Mouse (Mus musculus) G1E-ER4 (cell line): ENCODE results near the gene Lrp4. TPM values are rescaled to one million over a fixed set of nuclear protein-coding genes. Genes with fewer than 3 reads are reported as not detected.

ENCODE experiments used
- GATA1 ChIP-seq: IDR thresholded peaks from one replicate; pipeline ENCODE4 v1.8.0; 2012; ENCODE audit warnings: low read length, inconsistent platforms
- polyA plus RNA-seq: library from polyadenylated mRNA; stranded (reverse); fragments of >175 nt; gene quantifications from 2 replicates; pipeline ENCODE4 v1.2.3, GENCODE M21; 2012

Lrp4 gene
- not detected in 2 replicates for polyA plus RNA-seq

- TF ChIP-seq GATA1, result no peak
These were observed at the start of gene Lrp4 for GRCm38 (mm10) chr2:91457259-91457655. TSS of gene Lrp4 (plus strand) at chr2:91457511.

- TF ChIP-seq GATA1, result no peak
These were observed 49.3 kb upstream of the Lrp4 start for GRCm38 (mm10) chr2:91408031-91408430.

- no peak for TF ChIP-seq GATA1
These were observed 45.8 kb upstream of the Lrp4 start for GRCm38 (mm10) chr2:91411473-91411872.

DNA sequence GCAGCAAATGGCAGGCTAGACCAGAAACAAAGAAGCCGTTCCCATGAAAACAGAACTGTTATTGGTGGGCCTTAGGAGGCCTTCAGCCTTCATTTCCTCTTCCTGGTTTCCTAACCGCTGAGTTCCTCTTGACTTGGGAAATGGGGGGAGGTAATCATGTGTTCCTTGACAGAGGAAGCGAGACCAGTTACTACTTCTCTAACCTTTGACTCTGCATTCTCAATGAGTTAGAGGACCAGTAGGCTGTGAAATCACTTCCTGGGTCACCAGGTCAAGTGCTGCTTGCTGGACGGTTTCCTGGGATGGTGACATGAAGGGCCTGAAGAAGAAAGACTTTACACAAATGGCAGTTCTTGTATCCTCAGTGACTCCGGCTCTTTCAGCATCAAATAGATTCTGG, 45.0 kb upstream of the Lrp4 start:
- no peak for TF ChIP-seq GATA1

GRCm38 (mm10) chr2:91413811-91414210, 43.5 kb upstream of the Lrp4 start:
- no peak for TF ChIP-seq GATA1

- TF ChIP-seq GATA1, result no peak
These were observed 35.7 kb upstream of the Lrp4 start for GRCm38 (mm10) chr2:91421641-91422040.

DNA sequence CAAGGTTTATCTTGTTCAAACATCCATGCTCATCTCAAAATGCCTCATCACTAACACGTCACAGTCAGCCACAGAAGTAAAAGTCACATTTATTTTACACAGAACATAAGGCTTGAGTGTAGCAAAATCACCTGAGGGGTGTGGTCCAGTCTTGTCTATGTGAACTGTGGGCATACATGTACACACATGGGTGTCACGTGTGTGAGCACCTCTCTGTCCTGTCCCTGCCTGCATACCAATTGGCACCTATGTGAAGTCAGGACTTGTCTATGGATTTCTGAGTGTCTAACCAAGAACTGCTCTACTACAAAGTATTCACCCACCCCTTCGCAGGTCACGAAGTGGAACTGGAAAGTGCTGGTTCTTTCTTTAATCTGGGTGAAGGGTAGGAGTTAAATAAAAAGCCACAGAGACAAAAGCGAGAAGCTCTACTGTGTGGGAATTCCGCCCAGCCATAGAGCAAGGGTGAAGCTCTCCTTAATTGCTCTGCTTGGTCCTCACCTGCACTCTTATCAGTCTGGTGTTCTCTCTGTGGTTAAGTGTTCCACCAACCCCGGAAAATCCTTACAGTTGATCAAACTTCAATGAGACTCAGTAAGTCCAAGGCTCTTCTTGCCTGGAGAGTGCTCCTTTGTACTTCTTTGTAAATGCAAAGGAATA, 33.1 kb upstream of the Lrp4 start:
- TF ChIP-seq GATA1, result no peak

DNA sequence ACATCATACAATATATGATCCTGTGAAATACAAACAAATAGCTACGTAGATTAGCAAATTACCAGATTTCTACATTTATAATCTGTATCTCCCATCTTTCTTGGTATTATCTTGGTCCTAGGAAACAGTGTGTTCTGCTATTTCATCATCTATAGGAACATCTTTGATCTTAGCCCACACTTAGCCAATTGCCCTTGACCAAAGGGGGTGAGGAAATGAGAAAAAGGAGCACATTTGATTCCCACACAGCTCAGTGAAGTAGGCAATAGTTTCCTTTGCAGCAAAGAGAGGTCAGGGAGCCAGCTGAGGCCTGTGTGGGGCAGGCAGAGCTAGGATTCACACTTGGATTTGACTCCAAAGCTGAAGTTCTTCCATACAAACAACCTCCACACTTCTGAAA, 31.0 kb upstream of the Lrp4 start:
- TF ChIP-seq GATA1, result no peak

DNA sequence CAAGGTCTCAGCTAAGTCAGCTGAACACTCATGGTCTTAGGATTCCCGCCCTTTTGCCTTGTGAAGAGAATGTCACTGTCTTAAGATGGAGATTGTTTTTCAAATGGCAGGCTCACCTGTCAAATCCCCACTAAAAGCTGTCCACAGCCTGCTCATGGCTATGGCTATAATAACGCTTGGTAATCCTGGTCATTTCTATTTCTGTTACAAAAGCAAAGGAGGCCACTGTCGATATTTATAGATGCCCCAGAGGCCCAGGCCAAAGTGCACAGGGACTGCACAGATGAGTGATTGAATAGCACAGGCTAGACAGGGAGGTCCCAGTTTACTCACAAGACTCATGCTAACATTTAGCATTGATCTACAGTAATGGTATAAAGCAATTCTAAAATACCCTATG, 28.2 kb upstream of the Lrp4 start:
- no peak for TF ChIP-seq GATA1

DNA sequence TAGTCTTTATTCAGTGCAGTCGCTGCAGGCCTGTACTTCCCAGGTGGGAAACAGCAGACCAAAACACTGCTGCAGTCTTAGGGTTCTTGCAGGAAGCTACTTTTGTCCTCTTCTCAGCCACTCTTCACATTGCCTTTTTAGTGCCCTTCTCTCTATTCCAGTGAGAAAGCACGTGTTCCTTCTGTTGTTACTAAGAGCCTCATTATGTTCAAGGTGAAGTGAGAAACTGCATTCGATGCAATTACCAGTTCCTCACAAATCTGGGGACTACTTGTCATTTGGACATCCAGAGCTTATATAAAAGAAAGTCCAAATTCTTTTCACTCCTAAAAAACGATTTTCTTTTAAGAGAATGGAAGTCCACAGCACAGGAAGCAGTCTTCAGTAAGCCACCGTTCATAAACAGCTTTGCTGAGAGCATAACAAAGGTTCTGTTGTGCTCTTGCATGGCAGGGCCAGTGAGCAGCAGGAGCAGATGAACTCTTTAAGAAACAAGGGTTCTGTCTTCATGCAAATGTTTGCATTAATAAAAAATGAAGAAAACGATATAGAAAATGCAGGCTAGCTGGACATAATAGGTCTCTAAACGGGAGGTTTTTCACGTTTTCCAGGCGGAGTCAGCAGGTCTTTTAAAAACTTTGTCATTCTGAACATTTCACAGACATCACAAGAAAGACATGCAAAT, 27.3 kb upstream of the Lrp4 start:
- no peak for TF ChIP-seq GATA1

- no peak for TF ChIP-seq GATA1
These were observed 26.8 kb upstream of the Lrp4 start for GRCm38 (mm10) chr2:91430600-91430919.

DNA sequence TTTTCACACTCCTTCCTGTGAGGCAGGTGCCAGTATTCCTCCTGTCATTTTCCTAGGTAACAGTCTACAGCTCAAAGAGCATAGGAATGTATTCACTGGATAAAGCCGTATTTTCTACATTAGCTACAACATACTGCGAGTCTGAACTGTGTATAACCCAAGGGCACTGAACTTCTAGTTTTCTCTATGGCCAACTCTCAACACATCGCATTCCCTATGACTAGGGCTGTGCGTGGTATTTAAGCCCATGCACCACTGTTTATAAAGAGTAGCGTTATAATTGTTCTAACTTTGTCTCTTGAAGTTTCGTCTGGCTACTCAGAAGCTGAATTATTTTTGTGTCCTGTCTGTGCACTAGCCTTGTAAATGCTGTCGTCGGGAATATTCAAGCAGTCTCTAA, 20.6 kb upstream of the Lrp4 start:
- TF ChIP-seq GATA1, result no peak

DNA sequence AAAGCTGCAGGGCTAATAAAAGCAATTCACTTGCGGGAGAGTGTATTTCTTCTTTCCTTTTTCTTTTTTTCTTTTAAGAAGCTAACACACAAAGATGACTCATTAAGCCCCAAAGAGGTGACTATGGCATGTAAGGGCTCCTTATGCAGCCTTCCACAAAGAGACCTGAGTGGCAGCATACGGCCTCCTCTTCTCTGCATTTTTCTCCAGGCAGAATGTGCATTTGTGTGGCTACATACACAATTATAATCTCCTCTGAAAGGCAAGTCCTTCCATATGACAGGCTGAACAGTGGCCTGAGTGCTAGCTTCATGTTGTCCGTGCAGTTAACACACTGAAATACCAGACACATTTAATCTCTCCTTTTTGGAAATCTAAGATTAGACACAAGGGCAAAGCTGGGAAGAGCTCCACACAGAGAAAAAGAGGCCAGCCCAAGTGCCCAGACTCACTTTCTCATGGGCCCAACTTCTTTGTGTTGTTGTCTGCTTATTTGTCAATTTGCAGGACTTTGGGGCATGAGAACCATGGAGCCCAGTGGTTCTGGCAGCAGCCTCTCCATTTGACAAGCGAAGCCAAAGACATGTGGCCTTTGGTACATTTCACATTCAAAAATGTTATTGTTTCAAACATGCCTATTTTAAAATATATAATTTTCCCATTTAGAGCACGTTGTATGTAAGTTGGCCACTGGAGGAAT, 20.0 kb upstream of the Lrp4 start:
- TF ChIP-seq GATA1, result no peak

- TF ChIP-seq GATA1, result no peak
These were observed 18.0 kb upstream of the Lrp4 start for GRCm38 (mm10) chr2:91439271-91439670.

- no peak for TF ChIP-seq GATA1
These were observed 17.4 kb upstream of the Lrp4 start for GRCm38 (mm10) chr2:91439876-91440275.

GRCm38 (mm10) chr2:91440686-91441085, 16.6 kb upstream of the Lrp4 start:
- no peak for TF ChIP-seq GATA1

GRCm38 (mm10) chr2:91441715-91442114, 15.6 kb upstream of the Lrp4 start:
- TF ChIP-seq GATA1, result no peak
